Mouse (Mus musculus): ENCODE data around the gene Psat1.

- TF ChIP-seq POLR2A (IDR thresholded peaks at IDR 0.05; ENCODE audit: low read depth, low read length) (no peak), CTCF (conservative IDR thresholded peaks at IDR 0.05 in 1 of 2, IDR thresholded peaks at IDR 0.05 in 1 of 2; ENCODE audit: low read depth in 2 of 2, low read length in 2 of 2) (no peak), EP300 (IDR thresholded peaks at IDR 0.05; ENCODE audit: low read length) (no peak), MAZ (IDR thresholded peaks at IDR 0.05; ENCODE audit: low read depth, low read length) (no peak), ZNF384 (IDR thresholded peaks at IDR 0.05; ENCODE audit: low read depth, low read length) (no peak), USF2 (conservative IDR thresholded peaks at IDR 0.05; ENCODE audit: low read depth, low read length) (no peak), CHD1 (IDR thresholded peaks at IDR 0.05; ENCODE audit: low read depth, low read length) (no peak), IRF4 (IDR thresholded peaks at IDR 0.05; ENCODE audit: low read depth, low read length) (no peak), HCFC1 (IDR thresholded peaks at IDR 0.05; ENCODE audit: low read depth, low read length) (no peak), MEF2A (IDR thresholded peaks at IDR 0.05; ENCODE audit: borderline replicate concordance, low read depth, low read length) (no peak), KAT2A (IDR thresholded peaks at IDR 0.05; ENCODE audit: insufficient replicate concordance, low read length) (no peak), E2F4 (IDR thresholded peaks at IDR 0.05; ENCODE audit: insufficient replicate concordance, low read depth, low read length) (no peak), POLR2AphosphoS2 (IDR thresholded peaks at IDR 0.05; ENCODE audit: low read depth, low read length) (no peak)
Measured at GRCm38 (mm10) chr19:15855379-15855778, 91.8 kb downstream of the Psat1 start.
